Mouse (Mus musculus) spleen, adult 18-20 months (tissue): ENCODE results near the gene Cers3.

Experiments
- DNase-seq, 2 experiments: peaks; one replicate each; pipeline ENCODE4 v3.0.0; 2022; ENCODE audit warnings: mixed read lengths in 2 of 2

Cers3 gene

DNA sequence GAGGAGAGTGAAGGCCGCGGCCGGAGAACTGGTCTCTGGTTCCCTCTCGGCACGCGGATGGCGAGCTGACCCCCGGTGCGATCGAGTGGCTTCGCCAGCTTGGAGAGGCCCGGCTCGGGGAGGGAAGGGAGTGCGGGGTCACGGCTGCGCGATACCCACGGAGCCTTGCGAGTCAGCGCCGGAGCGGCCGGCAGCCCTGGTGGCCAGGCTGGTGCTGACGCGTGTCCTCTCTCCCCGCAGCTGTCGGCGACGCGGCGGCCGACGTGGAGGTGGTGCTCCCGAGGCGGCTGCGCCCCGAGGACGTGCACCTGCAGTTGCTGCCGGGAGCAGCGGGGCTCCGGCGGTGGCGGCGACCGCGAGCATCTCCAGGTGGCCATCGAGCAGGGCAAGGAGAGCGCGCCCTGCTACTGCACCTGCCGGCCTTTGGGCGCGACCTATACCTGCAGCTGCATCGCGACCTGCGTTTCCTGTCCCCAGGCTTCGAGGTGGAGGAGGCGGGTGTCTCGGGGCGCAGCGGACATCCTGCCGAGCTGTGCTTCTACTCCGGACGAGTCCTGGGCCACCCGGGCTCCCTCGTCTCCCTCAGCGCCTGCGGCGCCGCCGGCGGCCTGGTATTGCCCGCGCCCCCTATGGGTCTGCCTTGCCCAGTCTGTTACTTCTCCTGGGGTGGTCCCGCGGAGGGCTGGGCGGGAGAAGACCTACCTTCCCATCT is 96.9 kb downstream of the Cers3 start:
- DNase-seq: peak; percentile 22 to 45

DNA sequence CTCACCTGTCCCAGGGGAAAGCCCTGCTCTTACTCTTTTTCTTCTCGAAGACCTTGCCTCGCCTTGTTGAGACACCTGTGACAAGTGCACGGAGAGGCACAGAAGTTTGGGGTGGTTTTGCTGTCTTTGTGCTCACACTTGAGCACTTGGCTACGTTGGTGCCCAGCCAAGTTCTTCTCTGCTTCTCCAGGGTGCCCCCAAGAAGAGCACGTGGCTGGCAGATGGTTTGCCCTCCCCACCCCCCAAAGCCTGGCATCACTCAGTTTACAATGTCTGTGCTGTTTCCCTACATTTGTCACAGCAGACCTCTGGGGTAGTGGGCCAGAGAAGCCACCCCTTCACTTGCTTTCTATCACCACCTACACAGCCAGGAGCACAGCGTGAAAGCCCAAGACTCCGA is 97.9 kb downstream of the Cers3 start:
- DNase-seq: no peak

- DNase-seq: peak in 1 of 2 experiments; percentile 10
Observed at GRCm38 (mm10) chr7:66842021-66842420, 98.7 kb downstream of the Cers3 start.

GRCm38 (mm10) chr7:66843846-66844245 is 100.5 kb downstream of the Cers3 start:
- DNase-seq: no peak

DNA sequence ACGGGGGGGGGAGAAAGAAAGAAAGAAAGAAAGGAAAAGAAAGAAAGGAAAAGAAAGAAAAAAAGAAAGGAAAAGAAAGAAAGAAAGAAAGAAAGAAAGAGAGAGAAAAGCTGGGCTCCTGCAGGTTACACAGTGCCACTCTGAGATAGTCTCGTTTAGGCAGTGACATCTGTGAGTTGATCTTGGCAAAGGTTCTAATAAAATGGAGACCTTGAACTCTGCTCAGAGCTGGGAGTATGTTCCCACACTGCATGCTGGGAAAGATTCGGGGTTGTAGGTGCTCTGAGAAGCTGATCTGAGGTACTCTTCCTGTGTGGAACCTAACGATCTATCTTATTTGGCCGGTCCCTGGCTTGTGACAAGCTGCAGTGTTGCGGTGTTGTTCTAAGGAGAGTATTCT is 103.3 kb downstream of the Cers3 start:
- no peak for DNase-seq

DNA sequence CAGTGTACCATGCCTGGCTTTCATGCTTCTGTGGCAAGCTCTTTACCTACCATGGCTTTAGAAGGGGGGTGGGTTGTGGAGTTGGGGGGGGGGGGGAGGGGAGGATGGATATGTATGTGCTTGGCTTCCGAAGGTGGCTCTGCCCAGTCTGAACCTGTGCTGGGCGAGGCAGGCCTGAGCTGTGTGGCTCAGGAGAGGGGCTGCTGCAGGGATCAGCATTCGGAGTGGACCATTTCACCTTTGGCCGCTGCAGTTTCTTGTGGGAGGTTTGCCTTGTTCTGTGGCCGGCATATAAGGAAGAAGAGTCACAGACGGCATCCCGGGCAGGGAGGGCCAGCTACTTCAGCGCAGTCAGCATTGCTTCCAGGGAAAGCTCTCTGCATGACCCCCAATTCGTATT is 104.0 kb downstream of the Cers3 start:
- DNase-seq: no peak

GRCm38 (mm10) chr7:66849316-66849715 is 106.0 kb downstream of the Cers3 start:
- no peak for DNase-seq

DNA sequence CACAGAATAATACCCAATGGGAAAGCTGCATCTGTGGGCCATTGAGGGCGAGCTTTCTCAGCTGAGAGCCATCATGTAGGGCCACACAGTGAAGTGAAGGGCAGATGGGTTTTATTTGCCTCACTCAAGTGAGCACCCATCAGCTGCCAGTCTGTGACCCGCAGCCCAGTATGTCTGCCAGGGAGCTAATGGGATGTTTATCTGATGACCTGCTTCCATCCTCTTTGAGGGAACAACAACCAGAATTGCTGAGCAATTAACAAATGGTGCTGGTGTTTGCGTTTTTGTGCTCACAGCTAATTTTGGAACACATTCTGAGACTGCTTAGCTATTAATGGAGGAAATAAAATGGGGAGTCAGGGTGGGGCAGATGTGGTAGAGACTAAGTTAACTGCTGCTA is 108.9 kb downstream of the Cers3 start:
- no peak for DNase-seq

- DNase-seq: no peak
Observed at GRCm38 (mm10) chr7:66857610-66858009, 114.3 kb downstream of the Cers3 start.

GRCm38 (mm10) chr7:66858247-66859075 is 115.2 kb downstream of the Cers3 start:
- DNase-seq: no peak

DNA sequence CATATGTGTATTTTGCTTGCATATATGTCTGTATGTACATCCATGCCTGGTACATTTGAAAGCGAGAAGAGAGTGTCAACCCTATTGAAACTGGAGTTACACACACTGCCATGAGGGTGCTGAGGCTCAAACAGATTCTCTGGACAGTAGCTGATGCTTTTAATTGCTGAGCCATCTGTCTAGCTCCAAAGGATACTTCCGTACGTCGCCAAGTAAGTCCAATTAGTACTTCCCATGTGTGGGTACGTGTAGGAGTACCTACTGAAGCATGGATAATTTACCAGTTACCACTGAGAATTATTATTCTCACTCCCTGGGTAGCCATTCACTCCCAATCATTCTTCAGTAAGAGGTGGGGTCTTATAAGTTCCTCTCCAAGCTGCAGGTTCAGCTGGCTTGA is 115.9 kb downstream of the Cers3 start:
- DNase-seq: no peak

DNA sequence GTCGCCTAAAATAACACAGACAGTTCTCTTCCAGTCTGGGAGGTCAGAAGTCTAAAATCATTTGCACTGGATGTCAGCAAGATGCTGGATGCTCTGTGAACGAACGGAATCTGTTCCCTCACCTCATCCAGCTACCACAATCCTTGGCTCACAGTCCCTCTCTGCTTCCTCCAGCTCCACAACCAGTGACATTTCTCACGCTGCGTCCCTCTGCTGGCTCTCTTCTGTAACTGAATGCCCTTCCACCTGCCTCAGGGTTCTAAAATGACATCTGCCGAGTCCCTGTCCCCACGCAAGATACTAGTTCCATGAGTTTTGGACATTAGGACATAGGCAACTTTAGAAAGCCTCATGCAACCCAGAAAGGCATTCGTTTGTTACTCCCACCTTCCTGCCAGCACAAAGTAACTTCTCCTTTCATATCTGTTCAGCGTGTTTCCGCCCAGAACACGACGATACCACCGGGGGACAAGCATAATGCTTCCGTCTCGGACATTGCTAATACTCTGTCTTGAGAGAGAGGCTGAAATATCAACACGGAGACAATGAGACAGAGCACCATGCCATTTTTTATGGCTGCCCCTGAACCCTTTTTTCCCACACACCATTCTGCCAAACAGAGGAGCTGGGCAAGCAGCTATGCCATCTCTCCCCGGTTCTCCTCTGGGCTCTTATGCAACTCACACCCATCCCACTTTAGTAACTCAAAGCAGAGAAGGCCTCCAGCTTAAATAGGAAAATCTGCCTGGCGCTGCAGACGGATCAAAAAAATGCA is 123.8 kb downstream of the Cers3 start:
- DNase-seq: no peak

DNA sequence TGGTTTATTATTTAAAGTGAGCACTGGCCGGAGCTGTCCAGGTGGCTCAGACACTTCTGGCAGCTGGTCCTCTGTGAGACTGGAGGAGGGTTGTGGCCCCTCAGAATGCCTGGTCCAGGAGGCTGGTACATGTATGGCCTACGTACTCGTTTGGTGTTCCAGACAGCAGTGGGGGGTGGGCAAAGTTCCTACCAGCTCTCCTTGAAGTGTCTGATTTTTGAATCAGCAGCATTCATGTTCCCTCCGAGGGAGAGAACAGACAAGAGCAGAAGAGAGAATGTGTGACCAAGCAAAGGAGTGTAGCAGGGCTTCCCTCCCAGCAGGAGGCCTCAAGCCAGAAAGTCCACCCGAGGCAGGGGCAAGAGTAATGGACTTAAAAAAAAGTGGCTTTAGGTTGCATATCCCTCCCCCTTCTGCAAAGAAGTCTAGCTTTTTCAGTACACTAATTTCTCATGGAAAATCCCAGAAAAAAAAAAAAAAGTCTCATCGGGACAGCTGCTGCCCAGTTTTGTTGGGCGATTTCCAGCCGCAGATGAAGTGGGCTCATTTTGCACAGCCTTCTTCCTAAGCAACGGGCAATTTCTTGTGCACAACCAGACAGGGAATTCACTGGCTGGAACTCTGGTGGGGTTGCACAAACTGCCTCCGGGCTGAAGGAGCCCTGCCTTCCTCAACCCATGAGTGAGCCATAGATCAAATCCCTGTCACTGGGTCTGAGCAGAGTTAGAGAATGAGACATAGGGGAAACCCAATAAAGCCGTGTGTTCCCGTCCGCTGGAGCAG is 124.6 kb downstream of the Cers3 start:
- DNase-seq: no peak

GRCm38 (mm10) chr7:66871520-66871919 is 128.2 kb downstream of the Cers3 start:
- DNase-seq: no peak

- DNase-seq: no peak
Observed at GRCm38 (mm10) chr7:66871940-66872511, 128.7 kb downstream of the Cers3 start.

DNA sequence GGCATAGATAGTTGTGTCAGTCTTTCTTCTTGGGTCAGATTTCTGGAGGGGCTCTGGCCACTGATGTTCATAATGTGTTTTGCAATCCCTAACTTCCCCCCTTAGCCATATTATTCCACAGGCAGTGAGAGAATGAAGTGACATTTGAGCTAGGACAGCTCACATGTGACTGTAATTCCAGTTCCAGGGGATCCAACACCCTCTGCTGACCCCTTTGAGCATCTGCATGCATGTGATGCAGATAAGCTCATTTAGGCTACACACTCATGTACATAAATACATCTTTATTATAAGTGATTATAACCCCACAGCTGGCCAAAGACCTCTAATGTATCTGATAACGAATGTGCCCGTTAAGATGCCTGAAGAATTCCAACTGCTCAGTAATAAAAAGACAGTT is 129.9 kb downstream of the Cers3 start:
- no peak for DNase-seq
